Mouse (Mus musculus): Measurements from ENCODE around the gene Mipol1. TPM values are rescaled to one million over a fixed set of nuclear protein-coding genes. Genes with fewer than 3 reads are reported as not detected.

Mipol1 gene
- polyA plus RNA-seq, 1 experiment from 2014 or later: 5.1 TPM

GRCm38 (mm10) chr12:57399547-57399946 is 169.3 kb downstream of the Mipol1 start:
- Histone ChIP-seq H3K4me1 (ENCODE audit: control insufficient read depth, insufficient read depth, low read length) (no peaks in the 10 kb centered on the region), H3K4me3 (ENCODE audit: low read depth, low read length) (no peak overlapping the region), H3K9ac (replicated peaks; ENCODE audit: low read depth, low read length) (no peak overlapping the region), H3K27ac (ENCODE audit: low read depth, low read length) (no peak overlapping the region), H3K4me2 (ENCODE audit: low read depth, low read length) (no peak overlapping the region), H3K27me3 (ENCODE audit: control insufficient read depth, insufficient read depth, low read length) (no peaks in the 10 kb centered on the region), H3K9me3 (ENCODE audit: control insufficient read depth, low read length) (no peaks in the 10 kb centered on the region), H3K36me3 (ENCODE audit: control insufficient read depth, insufficient read depth, low read length) (no peaks in the 10 kb centered on the region)
- WGBS: 62% methylated on average over 4 of the region's 4 CpGs
- peak; percentile 69; the same call in 1 of the 2 replicates for ATAC-seq (ENCODE audit: low read depth)

GRCm38 (mm10) chr12:57400186-57400585 is 170.0 kb downstream of the Mipol1 start:
- WGBS: 17% methylated on average over 4 of the region's 4 CpGs
- H3K9me3 ChIP-seq (ENCODE audit: control insufficient read depth, low read length): no peaks in the 10 kb centered on the region
- H3K27me3 ChIP-seq (ENCODE audit: control insufficient read depth, insufficient read depth, low read length): no peaks in the 10 kb centered on the region

GRCm38 (mm10) chr12:57401126-57401525 is 170.9 kb downstream of the Mipol1 start:
- Histone ChIP-seq H3K4me1 (ENCODE audit: control insufficient read depth, insufficient read depth, low read length) (no peaks in the 10 kb centered on the region), H3K27me3 (ENCODE audit: control insufficient read depth, insufficient read depth, low read length) (no peaks in the 10 kb centered on the region), H3K27ac (ENCODE audit: low read depth, low read length) (no peak overlapping the region), H3K4me2 (ENCODE audit: low read depth, low read length) (no peak overlapping the region), H3K9ac (replicated peaks; ENCODE audit: low read depth, low read length) (no peak overlapping the region), H3K9me3 (ENCODE audit: control insufficient read depth, low read length) (no peaks in the 10 kb centered on the region), H3K4me3 (ENCODE audit: low read depth, low read length) (no peak overlapping the region), H3K36me3 (ENCODE audit: control insufficient read depth, insufficient read depth, low read length) (no peaks in the 10 kb centered on the region)
- WGBS: 27% methylated on average over 7 of the region's 7 CpGs
- ATAC-seq (ENCODE audit: low read depth): no peak

More at GRCm38 (mm10) chr12:57400186-57400585, 170.0 kb downstream of the Mipol1 start:
- H3K4me2 ChIP-seq (ENCODE audit: low read depth, low read length): no peak overlapping the region
- no peaks in the 10 kb centered on the region for H3K36me3 ChIP-seq (ENCODE audit: control insufficient read depth, insufficient read depth, low read length)
- no peaks in the 10 kb centered on the region for H3K4me1 ChIP-seq (ENCODE audit: control insufficient read depth, insufficient read depth, low read length)
- no peak overlapping the region for H3K4me3 ChIP-seq (ENCODE audit: low read depth, low read length)
- no peak for ATAC-seq (ENCODE audit: low read depth)
- no peak overlapping the region for H3K9ac ChIP-seq (replicated peaks; ENCODE audit: low read depth, low read length)
- no peak overlapping the region for H3K27ac ChIP-seq (ENCODE audit: low read depth, low read length)

- Histone ChIP-seq H3K27me3 (ENCODE audit: control insufficient read depth, insufficient read depth, low read length) (no peaks in the 10 kb centered on the region), H3K4me2 (ENCODE audit: low read depth, low read length) (no peak overlapping the region), H3K36me3 (ENCODE audit: control insufficient read depth, insufficient read depth, low read length) (no peaks in the 10 kb centered on the region), H3K4me1 (ENCODE audit: control insufficient read depth, insufficient read depth, low read length) (no peaks in the 10 kb centered on the region), H3K27ac (ENCODE audit: low read depth, low read length) (no peak overlapping the region), H3K4me3 (ENCODE audit: low read depth, low read length) (no peak overlapping the region), H3K9ac (replicated peaks; ENCODE audit: low read depth, low read length) (no peak overlapping the region), H3K9me3 (ENCODE audit: control insufficient read depth, low read length) (no peaks in the 10 kb centered on the region)
- ATAC-seq (ENCODE audit: low read depth): no peak
- WGBS: 86% methylated on average over 6 of the region's 6 CpGs
These were observed 172.1 kb downstream of the Mipol1 start for GRCm38 (mm10) chr12:57402360-57402759.

- H3K4me2 ChIP-seq (ENCODE audit: low read depth, low read length): no peak overlapping the region
- H3K27ac ChIP-seq (ENCODE audit: low read depth, low read length): no peak overlapping the region
- H3K9ac ChIP-seq (replicated peaks; ENCODE audit: low read depth, low read length): no peak overlapping the region
- no peaks in the 10 kb centered on the region for H3K4me1 ChIP-seq (ENCODE audit: control insufficient read depth, insufficient read depth, low read length)
- H3K36me3 ChIP-seq (ENCODE audit: control insufficient read depth, insufficient read depth, low read length): no peaks in the 10 kb centered on the region
- ATAC-seq (ENCODE audit: low read depth): no peak
- no peak overlapping the region for H3K4me3 ChIP-seq (ENCODE audit: low read depth, low read length)
- no peaks in the 10 kb centered on the region for H3K27me3 ChIP-seq (ENCODE audit: control insufficient read depth, insufficient read depth, low read length)
- no peaks in the 10 kb centered on the region for H3K9me3 ChIP-seq (ENCODE audit: control insufficient read depth, low read length)
These were observed 179.7 kb downstream of the Mipol1 start for GRCm38 (mm10) chr12:57409976-57410375.

- Histone ChIP-seq H3K9me3 (ENCODE audit: control insufficient read depth, low read length) (no peaks in the 10 kb centered on the region), H3K4me3 (ENCODE audit: low read depth, low read length) (no peak overlapping the region), H3K27ac (ENCODE audit: low read depth, low read length) (no peak overlapping the region), H3K9ac (replicated peaks; ENCODE audit: low read depth, low read length) (no peak overlapping the region), H3K4me1 (ENCODE audit: control insufficient read depth, insufficient read depth, low read length) (no peaks in the 10 kb centered on the region), H3K4me2 (ENCODE audit: low read depth, low read length) (no peak overlapping the region), H3K36me3 (ENCODE audit: control insufficient read depth, insufficient read depth, low read length) (no peaks in the 10 kb centered on the region), H3K27me3 (ENCODE audit: control insufficient read depth, insufficient read depth, low read length) (no peaks in the 10 kb centered on the region)
- ATAC-seq (ENCODE audit: low read depth): no peak
- WGBS: 84% methylated on average over 3 of the region's 3 CpGs
These were observed 183.6 kb downstream of the Mipol1 start for GRCm38 (mm10) chr12:57413833-57414232.

GRCm38 (mm10) chr12:57424902-57425301 is 194.7 kb downstream of the Mipol1 start:
- Histone ChIP-seq H3K36me3 (ENCODE audit: control insufficient read depth, insufficient read depth, low read length) (no peaks in the 10 kb centered on the region), H3K27ac (ENCODE audit: low read depth, low read length) (no peak overlapping the region), H3K9ac (replicated peaks; ENCODE audit: low read depth, low read length) (no peak overlapping the region), H3K27me3 (ENCODE audit: control insufficient read depth, insufficient read depth, low read length) (no peaks in the 10 kb centered on the region), H3K4me1 (ENCODE audit: control insufficient read depth, insufficient read depth, low read length) (no peaks in the 10 kb centered on the region), H3K4me3 (ENCODE audit: low read depth, low read length) (no peak overlapping the region), H3K4me2 (ENCODE audit: low read depth, low read length) (no peak overlapping the region), H3K9me3 (ENCODE audit: control insufficient read depth, low read length) (no peaks in the 10 kb centered on the region)
- ATAC-seq (ENCODE audit: low read depth): no peak
- 95% methylated on average over 5 of the region's 5 CpGs for WGBS

GRCm38 (mm10) chr12:57428243-57428642 is 198.0 kb downstream of the Mipol1 start:
- Histone ChIP-seq H3K27ac (ENCODE audit: low read depth, low read length) (no peak overlapping the region), H3K27me3 (ENCODE audit: control insufficient read depth, insufficient read depth, low read length) (no peaks in the 10 kb centered on the region), H3K9ac (replicated peaks; ENCODE audit: low read depth, low read length) (no peak overlapping the region), H3K36me3 (ENCODE audit: control insufficient read depth, insufficient read depth, low read length) (no peaks in the 10 kb centered on the region), H3K4me3 (ENCODE audit: low read depth, low read length) (no peak overlapping the region), H3K9me3 (ENCODE audit: control insufficient read depth, low read length) (no peaks in the 10 kb centered on the region), H3K4me2 (ENCODE audit: low read depth, low read length) (no peak overlapping the region), H3K4me1 (ENCODE audit: control insufficient read depth, insufficient read depth, low read length) (no peaks in the 10 kb centered on the region)
- 81% methylated on average over 3 of the region's 3 CpGs for WGBS
- no peak for ATAC-seq (ENCODE audit: low read depth)

- no peak overlapping the region for H3K4me2 ChIP-seq (ENCODE audit: low read depth, low read length)
These were observed 198.5 kb downstream of the Mipol1 start for GRCm38 (mm10) chr12:57428767-57429166.

More at GRCm38 (mm10) chr12:57428767-57429166, 198.5 kb downstream of the Mipol1 start:
- ATAC-seq (ENCODE audit: low read depth): no peak
- H3K4me3 ChIP-seq (ENCODE audit: low read depth, low read length): no peak overlapping the region
- H3K9ac ChIP-seq (replicated peaks; ENCODE audit: low read depth, low read length): no peak overlapping the region
- H3K27me3 ChIP-seq (ENCODE audit: control insufficient read depth, insufficient read depth, low read length): no peaks in the 10 kb centered on the region
- no peak overlapping the region for H3K27ac ChIP-seq (ENCODE audit: low read depth, low read length)
- H3K36me3 ChIP-seq (ENCODE audit: control insufficient read depth, insufficient read depth, low read length): no peaks in the 10 kb centered on the region
- 26% methylated on average over 2 of the region's 2 CpGs for WGBS
- no peaks in the 10 kb centered on the region for H3K4me1 ChIP-seq (ENCODE audit: control insufficient read depth, insufficient read depth, low read length)
- no peaks in the 10 kb centered on the region for H3K9me3 ChIP-seq (ENCODE audit: control insufficient read depth, low read length)

Measured in neural tube, embryonic 14.5 days (tissue).